Mouse (Mus musculus) cortical plate, adult 2 months (tissue): ENCODE measurements around the gene Gm47995. TPM values are rescaled to one million over a fixed set of nuclear protein-coding genes. Genes with fewer than 3 reads are reported as not detected.
"Not testable (repeated sequence)": the region's sequence is repeated elsewhere in the genome, so short reads cannot be mapped to it uniquely, and the experiment has no call there.

Source experiments
- H3K27ac ChIP-seq: fragments of 200-500 bp; 2 replicates; pipeline ENCODE4 v1.5.1; 2012; ENCODE audit warnings: low read length, control low read depth, inconsistent platforms; ENCODE audit not compliant: insufficient read depth
- H3K4me1 ChIP-seq: fragments of 200-500 bp; 2 replicates; pipeline ENCODE4 v1.6.1; 2011; ENCODE audit warnings: low read length; ENCODE audit not compliant: control insufficient read depth, insufficient read depth
- H3K4me3 ChIP-seq: fragments of 200-500 bp; 2 replicates; pipeline ENCODE4 v1.5.1; 2011; ENCODE audit warnings: mild to moderate bottlenecking, low read length, control low read depth; ENCODE audit not compliant: insufficient read depth
- CTCF ChIP-seq: fragments of 200-500 bp; IDR thresholded peaks from 2 replicates; pipeline ENCODE4 v1.5.1; 2011; ENCODE audit warnings: mild to moderate bottlenecking, control low read depth, low read length; ENCODE audit not compliant: insufficient read depth; ENCODE audit errors: extremely low read depth
- POLR2A ChIP-seq: fragments of 200-500 bp; IDR thresholded peaks from 2 replicates; pipeline ENCODE4 v1.6.1; 2011; ENCODE audit warnings: mild to moderate bottlenecking, low read length, control low read depth; ENCODE audit not compliant: insufficient read depth; ENCODE audit errors: extremely low read depth
- polyA plus RNA-seq: library from polyadenylated mRNA; depleted of rRNA; stranded (reverse); fragments of >200 nt; gene quantifications from 2 replicates; pipeline ENCODE4 v1.2.3, GENCODE M21; 2012; rRNA removed

Gene Gm47995
- polyA plus RNA-seq, result not detected in 2 replicates

- not testable (repeated sequence) for H3K4me1 ChIP-seq, H3K4me3 ChIP-seq, H3K27ac ChIP-seq
These were observed at the start of gene Gm47995 for GRCm38 (mm10) chr1:151198120-151198519. TSS of gene Gm47995 (plus strand) at chr1:151198448.

DNA sequence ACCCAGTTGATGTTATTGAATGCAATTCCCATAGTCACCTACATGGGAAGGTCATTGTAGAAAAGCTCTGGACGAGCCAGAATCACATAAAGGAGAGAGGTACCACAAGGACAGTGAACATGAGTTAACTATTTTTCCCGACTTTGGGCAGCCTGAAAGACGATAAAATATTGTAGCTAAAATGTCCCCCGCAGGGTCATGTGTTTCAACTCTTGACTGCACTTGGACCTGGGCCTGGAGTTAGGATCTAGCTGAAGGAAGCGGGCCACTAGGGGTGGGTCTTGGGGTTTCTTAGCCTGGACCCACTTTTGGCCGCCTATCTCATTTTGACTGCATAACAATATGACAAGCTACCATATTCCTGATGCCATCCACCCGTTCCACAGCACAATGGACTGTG is 48.0 kb upstream of the Gm47995 start:
- Histone ChIP-seq H3K27ac (no peak overlapping the region), H3K4me1 (no peaks in the 10 kb centered on the region), H3K4me3 (no peak overlapping the region)
- TF ChIP-seq CTCF (no peak), POLR2A (no peak)

DNA sequence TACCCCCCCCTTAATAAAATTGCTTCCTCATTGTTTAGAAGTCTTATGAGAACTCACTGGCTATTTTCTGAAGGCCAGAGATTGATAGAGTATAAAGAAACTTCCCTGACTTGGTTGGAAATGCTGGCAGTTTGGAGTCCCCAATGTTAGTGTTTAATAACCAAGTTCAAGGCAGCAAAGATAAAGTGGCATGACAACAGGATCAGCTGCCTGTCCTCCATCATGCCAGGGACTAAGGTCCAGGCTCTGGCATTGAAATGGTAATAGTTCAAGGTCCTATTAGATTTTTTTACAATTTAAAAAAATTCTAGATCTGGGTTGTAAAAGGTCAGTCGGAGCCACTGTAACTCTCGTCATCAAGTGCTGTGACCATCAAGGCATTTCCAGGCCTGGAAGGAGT is 47.2 kb upstream of the Gm47995 start:
- Histone ChIP-seq H3K4me1 (no peaks in the 10 kb centered on the region), H3K4me3 (no peak overlapping the region), H3K27ac (no peak overlapping the region)
- no peak for TF ChIP-seq CTCF
- TF ChIP-seq POLR2A, result no peak

DNA sequence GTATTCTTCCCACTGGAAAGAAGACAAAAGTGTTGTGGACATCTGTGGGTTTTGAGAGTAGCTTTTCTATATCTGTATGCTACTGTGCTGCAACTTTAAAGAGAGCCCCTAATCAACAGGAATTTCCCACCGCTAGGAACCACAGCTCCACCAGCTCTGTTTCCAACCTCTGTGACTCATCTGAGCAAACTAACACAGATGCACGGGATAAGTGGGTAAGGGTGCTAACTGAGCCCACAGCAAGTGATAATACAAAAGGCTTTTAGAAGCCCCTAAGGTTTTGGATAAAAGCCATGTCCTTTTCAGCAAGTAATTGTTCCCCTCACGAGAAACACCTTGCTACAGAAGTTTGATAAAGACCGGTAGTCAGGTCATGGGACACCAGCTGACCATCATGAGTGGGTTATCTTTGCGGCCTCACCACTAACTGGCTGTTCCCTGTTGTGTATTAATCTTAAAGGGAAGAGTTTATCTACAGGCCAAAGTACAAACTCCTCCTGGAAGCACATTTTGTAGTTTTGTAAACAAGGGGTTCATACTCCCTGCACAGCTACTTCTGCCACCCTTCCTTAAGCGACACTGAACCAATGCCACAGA is 45.1 kb upstream of the Gm47995 start:
- Histone ChIP-seq H3K27ac (no peak overlapping the region), H3K4me1 (no peaks in the 10 kb centered on the region), H3K4me3 (no peak overlapping the region)
- no peak for TF ChIP-seq CTCF
- TF ChIP-seq POLR2A, result no peak

DNA sequence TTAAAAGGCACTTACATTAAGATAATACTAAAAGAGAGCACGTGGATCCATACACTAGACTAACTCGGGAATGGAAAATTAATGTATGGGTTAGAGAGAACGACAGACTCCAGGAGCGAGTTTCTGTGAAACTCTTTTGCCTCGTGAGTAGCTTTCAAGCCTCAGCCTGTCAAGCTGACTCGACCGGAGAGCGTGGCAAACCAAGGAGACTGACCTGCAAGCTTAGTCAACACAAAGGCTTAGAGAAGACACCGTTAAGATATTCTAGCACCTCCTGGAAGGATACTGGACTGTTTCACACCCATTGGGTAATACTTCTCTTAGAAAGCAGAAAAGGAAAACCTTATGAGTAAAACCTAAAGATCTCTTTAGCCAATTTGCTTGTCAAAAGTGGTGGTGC is 44.1 kb upstream of the Gm47995 start:
- H3K27ac ChIP-seq, H3K4me1 ChIP-seq, H3K4me3 ChIP-seq: not testable (repeated sequence)

DNA sequence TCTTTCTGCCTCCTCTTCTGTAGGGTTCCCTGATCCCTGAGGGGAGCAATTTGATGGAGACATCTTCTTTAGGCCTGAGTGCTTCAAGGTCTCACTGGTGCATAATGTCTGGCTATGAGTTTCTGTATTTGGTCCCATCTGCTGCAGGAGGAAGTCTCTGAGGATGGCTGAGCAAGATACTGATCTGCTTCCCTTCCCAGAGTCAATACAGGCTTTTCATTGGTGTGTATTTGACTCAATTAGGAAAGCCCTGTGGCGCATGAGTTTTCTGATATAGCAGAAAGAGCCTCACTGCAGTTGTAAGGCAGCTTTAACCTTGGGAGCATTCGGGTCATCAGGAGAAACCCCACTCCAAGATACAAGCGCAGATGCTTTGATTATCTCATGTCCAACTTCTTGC is 42.1 kb upstream of the Gm47995 start:
- Histone ChIP-seq H3K4me3 (no peak overlapping the region), H3K4me1 (no peaks in the 10 kb centered on the region), H3K27ac (no peak overlapping the region)
- TF ChIP-seq CTCF (no peak), POLR2A (no peak)

GRCm38 (mm10) chr1:151156777-151157632 is 41.2 kb upstream of the Gm47995 start:
- TF ChIP-seq POLR2A (no peak), CTCF (no peak)
- Histone ChIP-seq H3K4me3 (no peak overlapping the region), H3K27ac (no peak overlapping the region)

GRCm38 (mm10) chr1:151157963-151158856 is 40.0 kb upstream of the Gm47995 start:
- Histone ChIP-seq H3K27ac (no peak overlapping the region), H3K4me1 (no peaks in the 10 kb centered on the region), H3K4me3 (no peak overlapping the region)
- no peak for TF ChIP-seq POLR2A
- no peak for TF ChIP-seq CTCF

More at GRCm38 (mm10) chr1:151156777-151157632, 41.2 kb upstream of the Gm47995 start:
- no peaks in the 10 kb centered on the region for H3K4me1 ChIP-seq

DNA sequence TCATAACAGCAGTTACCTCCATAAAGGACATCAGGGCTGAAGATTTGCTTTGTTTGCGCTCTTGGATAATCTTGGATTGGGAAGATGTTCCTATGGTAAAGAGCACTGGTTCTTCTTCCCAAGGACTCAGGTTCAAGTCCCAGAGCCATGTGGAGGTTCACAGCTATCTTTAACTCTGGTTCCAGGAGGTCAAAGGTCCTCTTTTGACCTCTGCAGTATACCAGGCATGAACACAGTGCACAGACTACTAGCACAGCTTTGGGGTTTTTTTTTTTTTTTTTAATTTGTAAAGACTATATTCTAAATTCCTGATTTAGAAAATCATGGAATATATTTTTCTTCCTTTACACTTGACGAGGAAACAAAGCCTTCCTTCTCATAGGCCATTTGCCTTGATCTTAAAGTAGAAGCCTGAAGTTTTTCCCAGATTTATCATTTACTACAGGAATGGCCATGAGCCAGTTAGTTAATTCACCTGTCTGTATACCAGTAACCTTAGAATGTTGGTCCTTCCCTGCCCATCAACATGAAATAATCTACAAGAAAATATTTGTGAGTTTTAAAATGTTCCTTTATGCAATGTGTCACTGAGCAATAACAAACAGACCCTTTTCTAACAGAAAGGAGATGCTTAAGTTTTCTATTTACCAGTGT is 39.3 kb upstream of the Gm47995 start:
- TF ChIP-seq POLR2A, result no peak
- no peak for TF ChIP-seq CTCF
- Histone ChIP-seq H3K4me1 (no peaks in the 10 kb centered on the region), H3K27ac (no peak overlapping the region), H3K4me3 (no peak overlapping the region)

DNA sequence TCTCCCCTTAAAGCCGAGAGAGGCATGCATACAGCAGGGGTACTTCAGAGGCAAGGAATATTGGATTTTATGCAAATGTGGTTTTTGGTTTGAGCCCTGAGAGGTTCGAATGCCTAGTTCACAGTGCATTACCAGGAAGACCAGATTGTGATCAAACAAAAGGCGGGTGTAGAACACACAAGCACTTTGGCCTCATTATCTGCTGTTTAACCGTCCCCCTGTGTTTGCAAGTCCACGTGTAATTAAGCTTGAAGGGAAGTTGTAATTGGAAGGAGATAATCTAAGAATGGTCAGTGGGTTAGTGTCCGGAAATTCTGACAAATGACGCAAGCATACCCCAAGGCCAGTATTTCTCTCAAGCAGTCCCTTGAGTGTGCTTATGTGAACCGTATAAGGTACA is 32.2 kb upstream of the Gm47995 start:
- H3K4me3 ChIP-seq, result no peak overlapping the region
- H3K27ac ChIP-seq, result no peak overlapping the region
- no peaks in the 10 kb centered on the region for H3K4me1 ChIP-seq
- no peak for TF ChIP-seq POLR2A
- TF ChIP-seq CTCF, result no peak
